Mouse (Mus musculus) neural tube, embryonic 14.5 days (tissue): ENCODE measurements around the gene Cyp39a1. TPM values are rescaled to one million over a fixed set of nuclear protein-coding genes. Genes with fewer than 3 reads are reported as not detected.

Experiments
- ATAC-seq: fragments of 200-750 bp; cut with Nextera tagmentation; 2 replicates; pipeline ENCODE4 v1.8.0; 2017; ENCODE audit warnings: low read depth, mild to moderate bottlenecking, moderate TSS enrichment, moderate library complexity
- H3K27ac ChIP-seq: fragments of 300-500 bp; sonication (generic); 2 replicates; pipeline ENCODE4 v1.5.1; 2014; ENCODE audit warnings: low read depth, mild to moderate bottlenecking, control low read depth, low read length, moderate library complexity, mixed read lengths
- H3K27me3 ChIP-seq: fragments of 300-500 bp; sonication (generic); 2 replicates; pipeline ENCODE4 v1.6.1; 2014; ENCODE audit warnings: low read length; ENCODE audit not compliant: control insufficient read depth, insufficient read depth
- H3K36me3 ChIP-seq: fragments of 300-500 bp; sonication (generic); 2 replicates; pipeline ENCODE4 v1.6.1; 2014; ENCODE audit warnings: low read length, mixed read lengths; ENCODE audit not compliant: control insufficient read depth, insufficient read depth
- H3K4me1 ChIP-seq: fragments of 300-500 bp; sonication (generic); 2 replicates; pipeline ENCODE4 v1.6.1; 2014; ENCODE audit warnings: low read length; ENCODE audit not compliant: control insufficient read depth, insufficient read depth
- H3K4me2 ChIP-seq: fragments of 300-500 bp; sonication (generic); 2 replicates; pipeline ENCODE4 v1.6.1; 2014; ENCODE audit warnings: mild to moderate bottlenecking, low read depth, low read length, control low read depth
- H3K4me3 ChIP-seq: fragments of 300-500 bp; sonication (generic); 2 replicates; pipeline ENCODE4 v1.5.1; 2014; ENCODE audit warnings: low read depth, low read length, control low read depth, mixed read lengths
- H3K9ac ChIP-seq: fragments of 300-500 bp; sonication (generic); replicated peaks from 2 replicates; pipeline ENCODE4 v1.6.1; 2014; ENCODE audit warnings: low read depth, mild to moderate bottlenecking, control low read depth, low read length, mixed read lengths
- H3K9me3 ChIP-seq: fragments of 300-500 bp; sonication (generic); 2 replicates; pipeline ENCODE4 v1.6.1; 2016; ENCODE audit warnings: low read length; ENCODE audit not compliant: control insufficient read depth
- WGBS: fragments of 180-500 bp; shearing (Covaris S2); extraction: QIAGEN DNeasy Blood & Tissue Kit; methylation state at CpG from one replicate; pipeline ENCODE4 v1.1.7; 2014; 5-methylcytosine and 5-hydroxymethylcytosine counted together
- polyA plus RNA-seq: library from polyadenylated mRNA; unstranded; fragments of >200 nt; fragmentation: Nextera tagmentation; extraction: Ambion mirVana; gene quantifications from 2 replicates; pipeline ENCODE4 v1.2.1, GENCODE M21; 2014

Gene Cyp39a1
- polyA plus RNA-seq, 1 experiment from 2014 or later = 4.3 TPM

- Histone ChIP-seq H3K36me3 (no peaks in the 10 kb centered on the region), H3K27me3 (no peaks in the 10 kb centered on the region), H3K4me3 (no peak overlapping the region), H3K27ac (no peak overlapping the region), H3K9ac (no peak overlapping the region), H3K4me1 (no peaks in the 10 kb centered on the region), H3K9me3 (no peaks in the 10 kb centered on the region), H3K4me2 (no peak overlapping the region)
- 71% methylated on average over 4 of the region's 4 CpGs for WGBS
- no peak for ATAC-seq
These were observed 117.3 kb downstream of the Cyp39a1 start for GRCm38 (mm10) chr17:43784531-43784930.

- no peak for ATAC-seq
- Histone ChIP-seq H3K9ac (no peak overlapping the region), H3K36me3 (no peaks in the 10 kb centered on the region), H3K9me3 (no peaks in the 10 kb centered on the region), H3K27me3 (no peaks in the 10 kb centered on the region), H3K4me2 (no peak overlapping the region), H3K4me3 (no peak overlapping the region), H3K4me1 (no peaks in the 10 kb centered on the region), H3K27ac (no peak overlapping the region)
- 94% methylated on average over 5 of the region's 5 CpGs for WGBS
These were observed 121.0 kb downstream of the Cyp39a1 start for GRCm38 (mm10) chr17:43788222-43788621.

DNA sequence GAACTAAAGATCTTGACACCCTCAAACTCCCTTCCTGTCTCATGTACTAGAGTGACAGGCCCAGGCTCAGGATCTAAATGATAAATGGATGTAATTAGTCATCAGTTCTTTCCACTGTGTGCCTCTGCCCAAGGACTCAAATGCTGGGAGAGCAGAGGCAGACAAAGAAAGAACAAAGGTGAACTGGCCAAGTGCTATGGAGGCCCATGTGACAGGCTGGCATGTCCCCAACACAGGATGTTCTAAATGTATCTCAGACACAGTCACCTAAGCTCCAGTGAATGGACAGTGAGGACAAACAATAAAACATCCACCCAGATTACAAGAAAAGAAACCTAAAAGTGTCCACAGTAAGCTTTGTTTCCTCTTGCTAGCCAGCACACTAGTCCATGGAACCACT lies 122.2 kb downstream of the Cyp39a1 start:
- H3K27ac ChIP-seq = no peak overlapping the region
- no peaks in the 10 kb centered on the region for H3K9me3 ChIP-seq
- no peaks in the 10 kb centered on the region for H3K4me1 ChIP-seq
- no peak overlapping the region for H3K9ac ChIP-seq
- no peaks in the 10 kb centered on the region for H3K27me3 ChIP-seq
- no peak overlapping the region for H3K4me3 ChIP-seq
- H3K36me3 ChIP-seq = no peaks in the 10 kb centered on the region
- H3K4me2 ChIP-seq = no peak overlapping the region
- no peak for ATAC-seq

GRCm38 (mm10) chr17:43791751-43792150 lies 124.5 kb downstream of the Cyp39a1 start:
- no peaks in the 10 kb centered on the region for H3K27me3 ChIP-seq
- H3K4me2 ChIP-seq = no peak overlapping the region
- no peaks in the 10 kb centered on the region for H3K4me1 ChIP-seq
- no peak overlapping the region for H3K4me3 ChIP-seq
- H3K36me3 ChIP-seq = no peaks in the 10 kb centered on the region
- H3K27ac ChIP-seq = no peak overlapping the region
- H3K9me3 ChIP-seq = no peaks in the 10 kb centered on the region
- WGBS = 87% methylated on average over 3 of the region's 3 CpGs
- no peak for ATAC-seq
- no peak overlapping the region for H3K9ac ChIP-seq

DNA sequence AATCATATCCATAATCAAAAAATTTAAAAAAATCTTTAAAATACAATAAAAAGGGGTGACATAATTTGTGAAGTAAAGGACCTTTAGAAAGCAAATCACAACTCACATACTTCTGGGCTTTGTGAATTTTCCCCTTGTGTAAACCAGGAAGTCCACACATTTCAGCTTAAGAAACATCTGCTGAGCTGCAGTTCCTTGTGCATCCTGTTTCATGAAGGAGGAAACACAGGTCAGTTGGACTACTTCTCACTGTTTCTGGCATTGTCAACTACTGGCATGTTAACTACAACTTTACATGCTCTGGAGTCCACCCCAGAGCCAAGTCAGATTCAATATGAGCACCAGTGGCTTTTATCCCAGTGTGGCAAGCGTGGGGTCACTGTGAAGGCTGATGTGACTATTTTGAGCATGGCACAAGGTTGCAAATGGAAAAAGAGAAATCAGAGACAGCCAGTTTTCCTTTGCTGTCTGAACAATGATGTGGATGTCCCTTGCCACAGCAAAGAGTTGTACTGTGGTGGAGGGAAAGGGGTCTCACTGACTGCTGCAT lies 127.6 kb downstream of the Cyp39a1 start:
- H3K9ac ChIP-seq = no peak overlapping the region
- H3K27me3 ChIP-seq = no peaks in the 10 kb centered on the region
- H3K27ac ChIP-seq = no peak overlapping the region
- WGBS = 77% methylated on average over 1 of the region's 1 CpGs
- no peak overlapping the region for H3K4me2 ChIP-seq
- H3K36me3 ChIP-seq = no peaks in the 10 kb centered on the region
- H3K4me3 ChIP-seq = no peak overlapping the region
- H3K9me3 ChIP-seq = no peaks in the 10 kb centered on the region
- no peaks in the 10 kb centered on the region for H3K4me1 ChIP-seq
- no peak for ATAC-seq

Other genes starting within 250 kb of the Cyp39a1 start
- gene Mep1a, start 164.6 kb upstream of the Cyp39a1 start, polyA plus RNA-seq = 0.09 TPM in 1 of 2 replicates, not detected in the other
- 0.25 and 0.48 TPM in 2 replicates for gene Ankrd66, start 123.8 kb upstream of the Cyp39a1 start, polyA plus RNA-seq
- gene Pla2g7, start 99.3 kb upstream of the Cyp39a1 start, polyA plus RNA-seq = 62.3 and 66.9 TPM in 2 replicates
- 0.24 and 0.85 TPM in 2 replicates for gene Tdrd6, start 37.1 kb upstream of the Cyp39a1 start, polyA plus RNA-seq
- 78.8 and 98.4 TPM in 2 replicates for gene Slc25a27, start 211 bp upstream of the Cyp39a1 start, polyA plus RNA-seq
- gene Rcan2, start 133.9 kb downstream of the Cyp39a1 start, polyA plus RNA-seq = 126 and 130 TPM in 2 replicates